Mouse (Mus musculus) forebrain, embryonic 12.5 days (tissue): ENCODE data around the gene Pomc. TPM values are rescaled to one million over a fixed set of nuclear protein-coding genes. Genes with fewer than 3 reads are reported as not detected.
A peak's percentile ranks its signal among the peaks of the same experiment; 100 is the strongest.

ENCODE experiments used
- ATAC-seq: fragments of 200-750 bp; cut with Nextera tagmentation; 2 replicates; pipeline ENCODE4 v1.8.0; 2017; ENCODE audit warnings: moderate TSS enrichment; ENCODE audit not compliant: low FRiP score
- H3K27ac ChIP-seq: fragments of 300-500 bp; sonication (generic); 2 replicates; pipeline ENCODE4 v1.5.1; 2016; ENCODE audit warnings: mild to moderate bottlenecking
- H3K27me3 ChIP-seq: fragments of 300-500 bp; sonication (generic); 2 replicates; pipeline ENCODE4 v1.6.1; 2016; ENCODE audit warnings: mild to moderate bottlenecking
- H3K36me3 ChIP-seq: fragments of 300-500 bp; sonication (generic); replicated peaks from 2 replicates; pipeline ENCODE4 v1.6.1; 2016; ENCODE audit warnings: mild to moderate bottlenecking
- H3K4me1 ChIP-seq: fragments of 300-500 bp; sonication (generic); 2 replicates; pipeline ENCODE4 v1.6.1; 2016
- H3K4me2 ChIP-seq: fragments of 300-500 bp; sonication (generic); 2 replicates; pipeline ENCODE4 v1.6.1; 2016; ENCODE audit warnings: mild to moderate bottlenecking, moderate library complexity
- H3K4me3 ChIP-seq: fragments of 300-500 bp; sonication (generic); replicated peaks from 2 replicates; pipeline ENCODE4 v1.5.1; 2016; ENCODE audit warnings: mild to moderate bottlenecking
- H3K9ac ChIP-seq: fragments of 300-500 bp; sonication (generic); 2 replicates; pipeline ENCODE4 v1.6.1; 2016; ENCODE audit warnings: mild to moderate bottlenecking
- H3K9me3 ChIP-seq: fragments of 300-500 bp; sonication (generic); 2 replicates; pipeline ENCODE4 v1.6.1; 2016
- WGBS: fragments of 180-500 bp; shearing (Covaris S2); methylation state at CpG from one replicate; pipeline ENCODE4 v1.1.7; 2016; 5-methylcytosine and 5-hydroxymethylcytosine counted together
- polyA plus RNA-seq: library from polyadenylated mRNA; unstranded; fragments of >200 nt; fragmentation: Nextera tagmentation; extraction: Ambion mirVana; gene quantifications from 2 replicates; pipeline ENCODE4 v1.2.1, GENCODE M21; 2016

Gene Pomc
- polyA plus RNA-seq, 1 experiment from 2014 or later: 8.8 TPM

- Histone ChIP-seq H3K4me2 (peak overlapping the region; percentile 79), H3K9me3 (no peaks in the 10 kb centered on the region), H3K9ac (peak overlapping the region; percentile 48), H3K27me3 (peaks cover 8% of the 10 kb centered on the region; the same call in 1 of the 2 replicates), H3K27ac (no peak overlapping the region), H3K36me3 (peaks cover 38% of the 10 kb centered on the region), H3K4me3 (peak overlapping the region; percentile 40), H3K4me1 (peaks cover 16% of the 10 kb centered on the region)
- ATAC-seq: peak; percentile 89
- WGBS: under 1% methylated on average over 41 of the region's 41 CpGs
Observed at GRCm38 (mm10) chr12:3981350-3982131, 26.8 kb downstream of the Pomc start.

DNA sequence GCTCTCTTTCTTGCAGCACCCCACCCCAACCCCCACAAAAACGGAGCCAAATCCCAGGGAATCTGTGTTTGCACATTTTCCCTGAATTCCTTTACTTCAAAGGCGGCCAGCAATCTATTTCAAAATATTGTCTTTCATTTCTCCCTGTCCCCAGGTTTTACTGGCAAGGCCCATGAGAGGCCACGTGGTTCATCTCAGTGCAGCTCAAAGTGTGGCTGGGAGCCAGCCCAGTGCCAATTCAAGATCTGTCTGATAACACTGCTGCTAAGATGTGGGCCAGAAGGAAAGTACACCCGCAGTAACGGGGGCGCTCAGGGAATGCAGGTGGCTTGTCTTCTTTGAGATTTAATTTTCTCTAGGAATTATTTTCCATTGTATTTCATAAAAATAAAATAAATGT, 27.5 kb downstream of the Pomc start:
- Histone ChIP-seq H3K4me3 (peak overlapping the region; percentile 40), H3K9ac (peak overlapping the region; percentile 48; the same call in 1 of the 2 replicates), H3K36me3 (peaks cover 31% of the 10 kb centered on the region), H3K4me1 (peaks cover 16% of the 10 kb centered on the region), H3K27me3 (peaks cover 8% of the 10 kb centered on the region; the same call in 1 of the 2 replicates), H3K27ac (no peak overlapping the region), H3K4me2 (peak overlapping the region; percentile 79), H3K9me3 (no peaks in the 10 kb centered on the region)
- 21% methylated on average over 6 of the region's 6 CpGs for WGBS
- no peak for ATAC-seq

DNA sequence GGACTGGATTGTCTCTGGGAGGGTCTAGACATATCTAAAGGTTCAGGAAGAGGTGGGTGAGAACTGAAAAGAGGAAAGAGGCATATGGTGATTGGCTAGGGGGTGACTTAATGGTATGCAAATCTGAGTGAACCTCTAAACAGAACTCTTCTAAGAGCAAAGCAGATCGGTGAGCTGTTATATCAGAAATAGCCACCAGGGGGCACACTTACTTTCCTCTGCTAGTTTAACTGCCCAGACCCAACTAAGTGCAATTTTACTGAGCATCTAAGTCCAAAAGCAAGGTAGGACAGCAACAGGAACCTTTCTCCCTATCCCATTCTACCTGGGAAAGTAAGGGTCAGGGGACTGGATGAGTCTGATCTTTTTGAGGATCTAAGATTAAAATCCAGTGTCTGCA, 29.0 kb downstream of the Pomc start:
- WGBS: 0% methylated on average over 1 of the region's 1 CpGs
- H3K27me3 ChIP-seq: peaks cover 8% of the 10 kb centered on the region; the same call in 1 of the 2 replicates
- H3K4me2 ChIP-seq: no peak overlapping the region
- H3K4me3 ChIP-seq: no peak overlapping the region
- H3K9ac ChIP-seq: no peak overlapping the region
- H3K9me3 ChIP-seq: no peaks in the 10 kb centered on the region
- peaks cover 16% of the 10 kb centered on the region for H3K4me1 ChIP-seq
- no peak overlapping the region for H3K27ac ChIP-seq
- peaks cover 17% of the 10 kb centered on the region for H3K36me3 ChIP-seq
- no peak for ATAC-seq

DNA sequence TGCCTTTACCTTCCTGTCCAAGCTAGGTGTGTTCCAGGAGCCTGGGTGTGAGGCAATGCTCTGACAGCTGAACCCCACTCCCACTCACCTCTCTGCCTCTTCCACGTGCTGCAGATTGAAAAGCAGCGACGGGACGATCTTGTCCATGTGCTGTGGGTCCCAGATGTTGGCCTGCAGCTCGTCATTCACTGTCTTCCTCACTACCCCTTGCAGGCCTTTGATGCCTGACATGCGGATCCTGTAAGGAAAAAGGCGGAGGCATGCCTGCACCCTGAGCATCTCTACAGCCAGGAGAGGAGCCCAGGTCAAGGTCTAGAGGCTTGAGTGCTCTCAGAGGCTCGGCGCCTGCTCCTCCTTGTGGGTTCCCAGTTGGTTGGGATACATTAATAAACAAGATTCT, 29.7 kb downstream of the Pomc start:
- H3K27ac ChIP-seq: no peak overlapping the region
- H3K4me3 ChIP-seq: no peak overlapping the region
- peaks cover 16% of the 10 kb centered on the region for H3K4me1 ChIP-seq
- H3K9me3 ChIP-seq: no peaks in the 10 kb centered on the region
- WGBS: 86% methylated on average over 9 of the region's 9 CpGs
- H3K4me2 ChIP-seq: no peak overlapping the region
- peaks cover 8% of the 10 kb centered on the region; the same call in 1 of the 2 replicates for H3K27me3 ChIP-seq
- peaks cover 15% of the 10 kb centered on the region; the same call in 1 of the 2 replicates for H3K36me3 ChIP-seq
- H3K9ac ChIP-seq: no peak overlapping the region
- ATAC-seq: no peak

DNA sequence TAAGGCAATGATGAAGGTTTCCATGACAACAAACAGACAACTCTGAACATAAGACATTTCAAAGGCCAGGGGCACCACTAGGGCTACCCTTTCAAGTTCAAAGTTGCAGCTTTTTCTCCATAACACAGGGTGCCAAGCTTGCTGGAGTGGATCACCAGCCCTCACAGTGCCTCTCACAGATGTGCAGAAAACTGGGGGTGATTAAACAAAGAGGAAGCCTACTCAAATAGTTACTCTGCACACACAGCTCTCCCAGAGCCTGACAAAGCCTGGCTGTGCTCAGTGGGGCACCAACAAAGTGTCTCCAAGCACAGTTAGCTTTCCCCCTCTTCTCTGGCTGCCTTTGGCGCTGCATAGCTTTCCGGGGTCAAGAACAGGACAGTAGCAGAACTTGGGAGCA, 35.2 kb downstream of the Pomc start:
- no peak for ATAC-seq
- Histone ChIP-seq H3K27ac (no peak overlapping the region), H3K4me2 (no peak overlapping the region), H3K9me3 (no peaks in the 10 kb centered on the region), H3K27me3 (no peaks in the 10 kb centered on the region), H3K4me3 (no peak overlapping the region), H3K36me3 (peaks cover 16% of the 10 kb centered on the region; the same call in 1 of the 2 replicates), H3K4me1 (peaks cover 10% of the 10 kb centered on the region), H3K9ac (no peak overlapping the region)
- 58% methylated on average over 2 of the region's 2 CpGs for WGBS

DNA sequence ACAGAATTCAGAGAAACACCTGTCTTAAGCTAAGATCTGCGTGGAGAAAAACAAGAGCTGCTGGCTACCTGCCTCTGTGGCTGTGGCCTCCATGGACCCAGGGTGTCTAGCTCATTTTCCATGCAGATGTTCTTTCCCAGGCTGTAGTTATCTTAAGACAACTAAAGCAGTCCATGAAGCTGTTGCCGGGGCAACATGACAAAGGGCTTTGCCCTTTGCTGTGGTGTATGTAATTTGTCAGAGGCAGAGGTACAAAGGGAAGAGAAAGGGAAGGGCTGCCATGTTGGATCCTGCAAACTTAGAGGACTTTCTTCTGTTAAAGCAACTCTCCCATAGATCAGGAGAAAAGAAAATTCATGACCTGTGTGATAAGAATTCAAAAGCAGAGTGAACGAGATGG, 36.3 kb downstream of the Pomc start:
- ATAC-seq: no peak
- 89% methylated on average over 3 of the region's 3 CpGs for WGBS

GRCm38 (mm10) chr12:3996749-3997148, 42.0 kb downstream of the Pomc start:
- 87% methylated on average over 9 of the region's 9 CpGs for WGBS

More for the DNA sequence above, 36.3 kb downstream of the Pomc start:
- H3K27me3 ChIP-seq: no peaks in the 10 kb centered on the region
- peaks cover 10% of the 10 kb centered on the region for H3K4me1 ChIP-seq
- H3K9ac ChIP-seq: no peak overlapping the region
- H3K9me3 ChIP-seq: no peaks in the 10 kb centered on the region
- H3K4me2 ChIP-seq: no peak overlapping the region
- no peak overlapping the region for H3K27ac ChIP-seq
- no peak overlapping the region for H3K4me3 ChIP-seq
- peaks cover 12% of the 10 kb centered on the region for H3K36me3 ChIP-seq

GRCm38 (mm10) chr12:4000406-4000805, 45.7 kb downstream of the Pomc start:
- Histone ChIP-seq H3K4me2 (no peak overlapping the region), H3K9ac (no peak overlapping the region), H3K36me3 (peaks cover 10% of the 10 kb centered on the region), H3K9me3 (no peaks in the 10 kb centered on the region), H3K4me1 (peaks cover 10% of the 10 kb centered on the region), H3K27ac (no peak overlapping the region), H3K4me3 (no peak overlapping the region), H3K27me3 (no peaks in the 10 kb centered on the region)
- 97% methylated on average over 5 of the region's 5 CpGs for WGBS
- ATAC-seq: no peak

More at GRCm38 (mm10) chr12:3996749-3997148, 42.0 kb downstream of the Pomc start:
- Histone ChIP-seq H3K4me3 (no peak overlapping the region), H3K27ac (no peak overlapping the region), H3K4me2 (no peak overlapping the region), H3K9ac (no peak overlapping the region), H3K9me3 (no peaks in the 10 kb centered on the region), H3K4me1 (no peaks in the 10 kb centered on the region), H3K36me3 (peaks cover 15% of the 10 kb centered on the region), H3K27me3 (no peaks in the 10 kb centered on the region)
- ATAC-seq: no peak

- no peak for ATAC-seq
Observed at GRCm38 (mm10) chr12:4004648-4005047, 49.9 kb downstream of the Pomc start.

DNA sequence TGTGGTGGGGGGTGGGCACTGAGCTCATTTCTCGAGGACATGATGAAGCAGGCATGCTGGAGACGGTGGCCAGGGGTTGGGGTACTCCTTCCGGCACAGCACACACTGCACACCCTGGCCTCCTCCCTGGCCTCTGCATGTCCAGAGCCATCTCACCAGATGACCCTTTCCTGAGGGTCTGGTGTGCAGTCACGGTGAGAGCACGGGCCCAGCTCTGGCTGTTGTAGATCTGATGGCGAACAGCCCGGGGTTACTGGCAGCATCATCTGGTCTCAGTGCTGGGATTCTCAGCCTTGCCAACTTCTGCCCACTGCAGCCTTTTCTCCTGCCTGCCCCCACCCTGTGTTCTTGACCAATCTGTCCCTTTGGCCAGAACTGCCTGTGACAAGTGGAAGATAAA, 51.3 kb downstream of the Pomc start:
- Histone ChIP-seq H3K4me3 (no peak overlapping the region), H3K9me3 (no peaks in the 10 kb centered on the region), H3K27ac (no peak overlapping the region), H3K27me3 (no peaks in the 10 kb centered on the region), H3K36me3 (no peaks in the 10 kb centered on the region), H3K9ac (no peak overlapping the region), H3K4me1 (peaks cover 40% of the 10 kb centered on the region), H3K4me2 (no peak overlapping the region)
- no peak for ATAC-seq
- 89% methylated on average over 7 of the region's 7 CpGs for WGBS

More at GRCm38 (mm10) chr12:4004648-4005047, 49.9 kb downstream of the Pomc start:
- 6% methylated on average over 6 of the region's 6 CpGs for WGBS
- no peak overlapping the region for H3K4me3 ChIP-seq
- no peaks in the 10 kb centered on the region for H3K9me3 ChIP-seq
- peaks cover 3% of the 10 kb centered on the region; the same call in 1 of the 2 replicates for H3K36me3 ChIP-seq
- H3K4me1 ChIP-seq: peaks cover 38% of the 10 kb centered on the region
- no peak overlapping the region for H3K4me2 ChIP-seq
- no peak overlapping the region for H3K27ac ChIP-seq
- no peak overlapping the region for H3K9ac ChIP-seq
- H3K27me3 ChIP-seq: no peaks in the 10 kb centered on the region

DNA sequence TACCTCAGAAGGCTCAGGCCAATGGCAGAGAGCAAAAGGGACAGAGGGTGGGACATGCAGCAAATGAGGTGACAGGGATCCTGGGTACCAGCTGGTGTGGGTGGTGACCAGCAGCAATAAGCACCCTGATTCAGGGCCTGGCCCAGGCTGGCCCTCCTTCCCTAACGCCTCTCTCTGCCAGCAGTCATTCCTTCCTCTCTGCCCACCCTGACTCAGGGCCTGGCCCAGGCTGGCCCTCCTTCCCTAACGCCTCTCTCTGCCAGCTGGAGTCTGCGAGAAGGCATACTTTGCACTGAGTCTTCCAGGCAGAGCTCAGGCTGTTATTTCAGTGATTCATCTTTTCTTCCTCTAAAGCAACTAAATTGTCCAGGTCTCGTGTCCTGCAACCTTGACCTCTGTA, 52.4 kb downstream of the Pomc start:
- no peaks in the 10 kb centered on the region for H3K27me3 ChIP-seq
- H3K9me3 ChIP-seq: no peaks in the 10 kb centered on the region
- 0 out of 2 replicates have a peak, but pooled peaks have one; percentile 27 for ATAC-seq
- H3K4me3 ChIP-seq: no peak overlapping the region
- H3K9ac ChIP-seq: no peak overlapping the region
- H3K36me3 ChIP-seq: no peaks in the 10 kb centered on the region
- 50% methylated on average over 4 of the region's 4 CpGs for WGBS
- H3K27ac ChIP-seq: peak overlapping the region; percentile 32; the same call in 1 of the 2 replicates
- no peak overlapping the region for H3K4me2 ChIP-seq
- peaks cover 40% of the 10 kb centered on the region for H3K4me1 ChIP-seq

- peaks cover 40% of the 10 kb centered on the region for H3K4me1 ChIP-seq
- WGBS: 49% methylated on average over 4 of the region's 4 CpGs
Observed at GRCm38 (mm10) chr12:4007766-4008165, 53.0 kb downstream of the Pomc start.

More at GRCm38 (mm10) chr12:4007766-4008165, 53.0 kb downstream of the Pomc start:
- Histone ChIP-seq H3K36me3 (no peaks in the 10 kb centered on the region), H3K27me3 (no peaks in the 10 kb centered on the region), H3K9ac (no peak overlapping the region), H3K4me3 (no peak overlapping the region), H3K9me3 (no peaks in the 10 kb centered on the region), H3K27ac (no peak overlapping the region), H3K4me2 (no peak overlapping the region)
- ATAC-seq: no peak
